Mouse (Mus musculus) small intestine, adult 2 months (tissue): Measurements from ENCODE around the gene Selenow.

ENCODE experiments used
- CTCF ChIP-seq: fragments of 200-500 bp; IDR thresholded peaks from 2 replicates; pipeline ENCODE4 v1.5.1; 2012; ENCODE audit warnings: low read depth, mild to moderate bottlenecking, control low read depth, inconsistent platforms, low read length, moderate library complexity, mixed read lengths; ENCODE audit not compliant: insufficient replicate concordance, insufficient read length; ENCODE audit errors: extremely low read depth
- POLR2A ChIP-seq: fragments of 200-500 bp; IDR thresholded peaks from 2 replicates; pipeline ENCODE4 v1.6.1; 2012; ENCODE audit warnings: low read depth, mild to moderate bottlenecking, control low read depth, inconsistent platforms, low read length, moderate library complexity

GRCm38 (mm10) chr7:15967312-15967711 is 45.1 kb upstream of the Selenow start, which contains the start of gene Ehd2:
- 0 out of 2 replicates have a peak, but pooled peaks have one; percentile 27 for TF ChIP-seq POLR2A
- TF ChIP-seq CTCF, result peak; percentile 81
